Mouse (Mus musculus) midbrain, embryonic 13.5 days (tissue): ENCODE results near the gene Gm21304. TPM values are rescaled to one million over a fixed set of nuclear protein-coding genes. Genes with fewer than 3 reads are reported as not detected.
"Not testable (repeated sequence)": the region's sequence is repeated elsewhere in the genome, so short reads cannot be mapped to it uniquely, and the experiment has no call there.

Source experiments
- ATAC-seq: fragments of 200-750 bp; cut with Nextera tagmentation; 2 replicates; pipeline ENCODE4 v1.8.0; 2017; ENCODE audit warnings: mild to moderate bottlenecking, moderate TSS enrichment, moderate library complexity
- H3K27ac ChIP-seq: fragments of 300-500 bp; sonication (generic); 2 replicates; pipeline ENCODE4 v1.5.1; 2015; ENCODE audit warnings: inconsistent platforms, mild to moderate bottlenecking, moderate library complexity
- H3K27me3 ChIP-seq: fragments of 300-500 bp; sonication (generic); 2 replicates; pipeline ENCODE4 v1.6.1; 2015; ENCODE audit warnings: mild to moderate bottlenecking, inconsistent platforms
- H3K36me3 ChIP-seq: fragments of 300-500 bp; sonication (generic); 2 replicates; pipeline ENCODE4 v1.6.1; 2015; ENCODE audit warnings: mild to moderate bottlenecking, inconsistent platforms
- H3K4me1 ChIP-seq: fragments of 300-500 bp; sonication (generic); replicated peaks from 2 replicates; pipeline ENCODE4 v1.6.1; 2015; ENCODE audit warnings: inconsistent platforms
- H3K4me2 ChIP-seq: fragments of 300-500 bp; sonication (generic); replicated peaks from 2 replicates; pipeline ENCODE4 v1.6.1; 2015; ENCODE audit warnings: moderate library complexity, mild to moderate bottlenecking, inconsistent platforms
- H3K4me3 ChIP-seq: fragments of 300-500 bp; sonication (generic); replicated peaks from 2 replicates; pipeline ENCODE4 v1.5.1; 2015; ENCODE audit warnings: mild to moderate bottlenecking, inconsistent platforms
- H3K9ac ChIP-seq: fragments of 300-500 bp; sonication (generic); replicated peaks from 2 replicates; pipeline ENCODE4 v1.6.1; 2015; ENCODE audit warnings: mild to moderate bottlenecking, inconsistent platforms
- H3K9me3 ChIP-seq: fragments of 300-500 bp; sonication (generic); 2 replicates; pipeline ENCODE4 v1.6.1; 2016; ENCODE audit warnings: mild to moderate bottlenecking, inconsistent platforms
- WGBS: fragments of 180-500 bp; shearing (Covaris S2); methylation state at CpG from one replicate; pipeline ENCODE4 v1.1.7; 2015; 5-methylcytosine and 5-hydroxymethylcytosine counted together
- polyA plus RNA-seq: library from polyadenylated mRNA; unstranded; fragments of >200 nt; fragmentation: Nextera tagmentation; extraction: Ambion mirVana; gene quantifications from 2 replicates; pipeline ENCODE4 v1.2.1, GENCODE M21; 2015

Gm21304 gene
- polyA plus RNA-seq: not detected in 2 replicates

GRCm38 (mm10) chr10:104168215-104168614, at the start of gene Gm21304:
Gene Gm21304 (plus strand): TSS chr10:104168515.
- H3K9ac ChIP-seq, H3K9me3 ChIP-seq, H3K36me3 ChIP-seq, H3K4me3 ChIP-seq, H3K27ac ChIP-seq, H3K27me3 ChIP-seq, H3K4me1 ChIP-seq, H3K4me2 ChIP-seq, ATAC-seq: not testable (repeated sequence)
- WGBS: no CpG with 5 or more reads among the region's 3 CpGs

GRCm38 (mm10) chr10:104142687-104143086, 25.6 kb upstream of the Gm21304 start, which contains the start of gene Gm21293:
Gene Gm21293 (plus strand): TSS chr10:104142987.
- H3K4me2 ChIP-seq, H3K9ac ChIP-seq, H3K27me3 ChIP-seq, ATAC-seq, H3K9me3 ChIP-seq, H3K36me3 ChIP-seq, H3K4me3 ChIP-seq, H3K4me1 ChIP-seq, H3K27ac ChIP-seq: not testable (repeated sequence)
- no CpG with 5 or more reads among the region's 3 CpGs for WGBS

- not testable (repeated sequence) for H3K4me2 ChIP-seq, H3K27me3 ChIP-seq
- WGBS: no CpG with 5 or more reads among the region's 3 CpGs
Measured at GRCm38 (mm10) chr10:104151197-104151596, 17.1 kb upstream of the Gm21304 start, which contains the start of gene Gm6763. Gene Gm6763 (plus strand): TSS chr10:104151497.

GRCm38 (mm10) chr10:104159706-104160105, 8.6 kb upstream of the Gm21304 start, which contains the start of gene Gm8764:
Gene Gm8764 (plus strand): TSS chr10:104160006.
- ATAC-seq, H3K4me3 ChIP-seq, H3K4me1 ChIP-seq, H3K27me3 ChIP-seq, H3K27ac ChIP-seq, H3K9ac ChIP-seq, H3K4me2 ChIP-seq, H3K36me3 ChIP-seq, H3K9me3 ChIP-seq: not testable (repeated sequence)
- WGBS: no CpG with 5 or more reads among the region's 3 CpGs

More at GRCm38 (mm10) chr10:104151197-104151596, 17.1 kb upstream of the Gm21304 start, which contains the start of gene Gm6763:
- H3K36me3 ChIP-seq, ATAC-seq, H3K4me3 ChIP-seq, H3K4me1 ChIP-seq, H3K9me3 ChIP-seq, H3K9ac ChIP-seq, H3K27ac ChIP-seq: not testable (repeated sequence)

GRCm38 (mm10) chr10:104176724-104177123, 8.4 kb downstream of the Gm21304 start, which contains the start of gene Gm21312:
Gene Gm21312 (plus strand): TSS chr10:104177024.
- H3K36me3 ChIP-seq, H3K27me3 ChIP-seq, H3K9ac ChIP-seq, H3K4me3 ChIP-seq, H3K4me1 ChIP-seq, H3K9me3 ChIP-seq, ATAC-seq, H3K4me2 ChIP-seq, H3K27ac ChIP-seq: not testable (repeated sequence)
- WGBS: no CpG with 5 or more reads among the region's 3 CpGs

GRCm38 (mm10) chr10:104185233-104185632, 16.9 kb downstream of the Gm21304 start, which contains the start of gene Gm20765:
Gene Gm20765 (plus strand): TSS chr10:104185533.
- not testable (repeated sequence) for H3K4me3 ChIP-seq, H3K9me3 ChIP-seq, ATAC-seq, H3K4me2 ChIP-seq, H3K27me3 ChIP-seq, H3K27ac ChIP-seq, H3K36me3 ChIP-seq, H3K9ac ChIP-seq, H3K4me1 ChIP-seq
- no CpG with 5 or more reads among the region's 3 CpGs for WGBS

- H3K27ac ChIP-seq, H3K27me3 ChIP-seq, H3K4me2 ChIP-seq, H3K9me3 ChIP-seq, H3K4me1 ChIP-seq, H3K36me3 ChIP-seq, H3K4me3 ChIP-seq, H3K9ac ChIP-seq, ATAC-seq: not testable (repeated sequence)
- no CpG with 5 or more reads among the region's 3 CpGs for WGBS
Measured at GRCm38 (mm10) chr10:104193742-104194141, 25.4 kb downstream of the Gm21304 start, which contains the start of gene Gm4340. Gene Gm4340 (plus strand): TSS chr10:104194042.

- H3K27me3 ChIP-seq: no peaks in the 10 kb centered on the region
- no peak overlapping the region for H3K4me2 ChIP-seq
- no peaks in the 10 kb centered on the region for H3K4me1 ChIP-seq
- H3K27ac ChIP-seq: no peak overlapping the region
- no peak for ATAC-seq
- WGBS: 89% methylated on average over 1 of the region's 1 CpGs
- no peaks in the 10 kb centered on the region for H3K9me3 ChIP-seq
- H3K36me3 ChIP-seq: no peaks in the 10 kb centered on the region
- H3K4me3 ChIP-seq: no peak overlapping the region
- no peak overlapping the region for H3K9ac ChIP-seq
Measured at GRCm38 (mm10) chr10:104209655-104210054, 41.3 kb downstream of the Gm21304 start.

GRCm38 (mm10) chr10:104210268-104210990, 42.1 kb downstream of the Gm21304 start:
- no peak for ATAC-seq
- Histone ChIP-seq H3K4me3 (no peak overlapping the region), H3K4me2 (no peak overlapping the region), H3K27ac (no peak overlapping the region), H3K9ac (no peak overlapping the region), H3K9me3 (no peaks in the 10 kb centered on the region), H3K36me3 (no peaks in the 10 kb centered on the region), H3K27me3 (no peaks in the 10 kb centered on the region), H3K4me1 (no peaks in the 10 kb centered on the region)
- WGBS: 85% methylated on average over 3 of the region's 3 CpGs

GRCm38 (mm10) chr10:104214527-104214926, 46.2 kb downstream of the Gm21304 start:
- H3K4me3 ChIP-seq: no peak overlapping the region

More at GRCm38 (mm10) chr10:104214527-104214926, 46.2 kb downstream of the Gm21304 start:
- Histone ChIP-seq H3K9me3 (no peaks in the 10 kb centered on the region), H3K4me1 (no peaks in the 10 kb centered on the region), H3K4me2 (no peak overlapping the region), H3K9ac (no peak overlapping the region), H3K36me3 (no peaks in the 10 kb centered on the region), H3K27me3 (no peaks in the 10 kb centered on the region), H3K27ac (no peak overlapping the region)
- 91% methylated on average over 5 of the region's 5 CpGs for WGBS
- no peak for ATAC-seq
